Mouse (Mus musculus): ENCODE results near the gene Rbbp7.

GRCm38 (mm10) chrX:162759251-162760114 is 719 bp upstream of the Rbbp7 start:
- TF ChIP-seq CTCF (IDR thresholded peaks at IDR 0.05; ENCODE audit: low read depth) (no peak), EP300 (IDR thresholded peaks at IDR 0.05; ENCODE audit: low read depth) (no peak)
